Mouse (Mus musculus): Measurements from ENCODE around the gene Lrp6.

DNA sequence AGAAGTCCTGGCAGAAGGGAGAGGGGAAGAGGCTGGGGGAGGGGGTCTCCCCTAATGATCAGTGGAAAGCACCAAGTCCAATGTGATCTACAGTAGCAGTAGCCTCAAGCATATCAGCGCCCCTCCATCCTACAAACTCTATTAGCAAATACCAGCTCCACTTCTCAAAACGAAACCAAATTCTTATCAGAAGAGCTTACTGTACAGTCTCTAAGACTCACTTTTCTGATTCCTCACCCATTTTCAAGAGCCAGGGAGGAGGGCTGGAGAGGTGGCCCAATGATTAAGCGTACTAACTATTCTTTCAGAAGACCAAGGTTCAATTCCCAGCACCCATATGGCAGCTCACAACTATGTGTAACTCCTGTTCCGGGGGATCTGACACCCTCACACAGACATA is 28.0 kb downstream of the Lrp6 start:
- no peak for TF ChIP-seq POLR2A (IDR thresholded peaks at IDR 0.05; ENCODE audit: insufficient read depth, low read depth, low read length)
- no peak for TF ChIP-seq CTCF (IDR thresholded peaks at IDR 0.05)
